Mouse (Mus musculus) inflammation-experienced regulatory T-cells, adult 6 months (primary cell): Measurements from ENCODE around the gene Zfr2. TPM values are rescaled to one million over a fixed set of nuclear protein-coding genes. Genes with fewer than 3 reads are reported as not detected.

Experiments
- ATAC-seq: one replicate; pipeline ENCODE4 v1.8.0; 2017
- polyA plus RNA-seq, 3 experiments: library from polyadenylated mRNA; unstranded; fragments of 100-300 nt; shearing (Covaris generic); gene quantifications; one replicate each; pipeline ENCODE4 v1.2.1; 2017

Gene Zfr2
- polyA plus RNA-seq, 3 experiments from 2014 or later = 0.20 to 1.0 (median 0.37) TPM

DNA sequence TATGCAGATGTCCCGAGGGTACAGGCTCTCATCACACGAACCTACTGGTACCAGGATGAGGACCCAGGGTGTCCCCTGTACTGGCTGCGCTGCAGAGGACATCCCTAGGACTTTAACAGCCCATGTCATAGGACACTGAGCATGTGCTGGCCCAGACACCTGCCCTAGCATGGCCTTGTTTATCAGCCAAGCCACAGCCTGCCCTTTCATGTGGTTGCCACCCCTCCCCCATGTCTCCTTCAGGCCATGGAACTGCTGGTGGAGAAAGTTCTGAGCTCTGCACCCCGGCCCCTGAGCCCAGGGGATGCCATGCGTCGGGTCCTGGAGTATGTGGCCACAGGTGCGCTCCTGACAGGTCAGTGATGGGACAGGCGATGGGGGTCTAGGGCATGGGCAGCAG is 16.5 kb downstream of the Zfr2 start:
- no peak for ATAC-seq

DNA sequence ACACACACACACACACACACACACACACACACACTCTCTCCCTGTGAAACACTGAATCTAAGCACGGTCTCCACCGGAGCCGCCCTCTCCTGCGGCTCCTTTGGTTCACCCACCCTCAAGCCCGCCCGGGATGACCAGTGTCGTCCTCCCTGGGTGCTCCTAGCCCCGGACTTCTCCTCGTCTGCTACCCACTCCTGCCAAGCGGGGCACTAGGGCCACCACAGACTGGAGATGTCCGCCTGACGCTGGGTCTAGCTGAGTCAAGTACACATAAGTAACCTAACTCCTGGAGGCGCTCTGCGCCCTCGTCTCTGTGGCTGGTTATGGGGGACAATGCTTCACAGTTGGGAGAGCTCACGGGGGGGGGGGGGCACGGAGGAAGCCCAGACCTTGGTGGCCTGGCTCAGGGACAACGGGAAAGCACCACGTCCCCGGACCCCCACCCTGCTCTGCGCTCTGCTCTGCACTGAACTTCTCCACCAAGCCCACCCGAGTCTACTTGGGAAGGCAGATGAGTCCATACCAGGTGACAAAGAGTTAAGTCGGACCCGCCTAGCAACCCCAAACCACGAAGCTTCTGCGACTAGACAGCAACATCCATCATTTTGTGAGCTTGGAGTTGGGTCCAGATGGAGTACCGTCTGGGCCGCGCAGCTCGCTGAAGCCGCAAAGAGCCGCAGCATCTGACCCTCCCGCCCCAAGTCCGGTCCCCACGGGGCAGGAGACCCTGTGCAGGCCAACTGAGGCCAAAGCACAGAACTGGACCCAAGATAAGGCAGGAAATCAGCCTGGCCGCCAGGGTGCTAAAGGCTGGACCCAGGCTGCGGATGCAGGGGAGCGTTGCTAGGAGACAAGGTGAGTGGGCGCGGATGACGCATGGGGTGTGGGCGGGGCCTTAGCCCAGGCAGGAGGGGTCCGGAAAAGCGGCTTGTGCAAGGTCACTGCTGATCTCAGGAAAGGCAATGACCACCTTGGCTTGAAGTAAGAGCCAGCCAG is 19.8 kb downstream of the Zfr2 start, which contains the start of gene Matk:
Gene Matk (plus strand): TSS at position 512 of the 996 bp plus-strand sequence.
- ATAC-seq = peak; percentile 69

DNA sequence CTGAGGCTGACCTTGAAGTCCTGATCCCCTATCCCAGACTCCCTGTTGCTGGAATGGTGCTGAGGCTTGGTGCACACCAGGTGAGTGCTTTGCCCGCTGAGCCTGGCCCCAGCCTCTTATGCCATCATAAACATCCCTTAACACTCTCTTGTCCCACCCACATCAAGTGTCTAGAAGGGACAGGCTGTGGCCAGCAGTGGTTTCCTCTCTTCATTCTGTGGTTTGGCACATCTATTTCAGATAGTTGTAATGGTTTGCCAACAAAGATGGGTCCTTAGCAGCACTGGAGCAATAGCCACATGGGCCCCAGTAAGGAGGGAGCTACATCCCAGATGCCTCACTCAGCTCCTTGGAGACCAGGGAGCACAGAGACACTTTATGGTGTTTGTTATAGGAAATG is 21.9 kb downstream of the Zfr2 start:
- ATAC-seq = no peak

DNA sequence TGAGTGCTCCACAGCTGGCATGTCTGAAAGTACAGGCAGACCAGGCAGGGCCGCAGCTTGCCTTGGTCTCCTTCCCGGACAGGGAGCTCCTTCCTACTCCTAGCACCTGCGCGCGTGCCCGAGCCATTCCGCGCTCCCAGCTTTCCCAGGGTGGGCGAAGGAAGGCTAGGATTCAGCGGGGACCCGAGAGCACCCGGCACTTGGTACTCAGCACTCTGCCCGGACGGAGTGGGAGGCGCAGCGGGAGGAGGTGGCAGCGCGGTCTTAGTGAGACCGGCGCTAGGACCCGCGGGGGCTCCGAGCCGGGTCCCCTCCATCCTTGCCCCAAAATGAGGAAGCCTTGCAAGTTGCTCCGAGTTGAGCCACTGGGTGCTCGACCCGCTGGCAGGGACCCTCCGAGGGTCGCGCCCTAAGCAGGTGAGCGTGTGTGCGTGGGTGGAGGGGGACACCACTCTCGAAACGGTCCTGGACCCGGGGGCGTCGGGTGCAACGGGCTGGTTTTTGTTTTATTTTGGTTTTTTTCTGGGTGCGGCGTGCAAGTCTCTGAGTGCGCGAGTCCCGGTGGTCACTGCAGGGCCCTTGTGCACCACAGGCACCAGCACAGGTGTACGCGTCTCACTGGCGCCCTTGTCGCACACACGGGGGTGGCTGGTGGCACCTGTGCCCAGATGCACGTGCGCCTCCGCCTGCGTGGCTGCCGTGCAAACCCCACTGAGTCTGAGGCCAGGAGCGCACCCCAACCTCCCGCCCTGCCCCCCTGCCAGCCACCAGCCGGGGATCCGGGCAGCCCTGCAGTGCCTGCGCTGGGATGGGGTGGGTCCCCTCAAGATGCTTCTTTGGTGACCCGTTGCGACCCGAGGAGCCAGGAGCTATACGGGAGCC is 24.4 kb downstream of the Zfr2 start:
- peak; percentile 53 for ATAC-seq

DNA sequence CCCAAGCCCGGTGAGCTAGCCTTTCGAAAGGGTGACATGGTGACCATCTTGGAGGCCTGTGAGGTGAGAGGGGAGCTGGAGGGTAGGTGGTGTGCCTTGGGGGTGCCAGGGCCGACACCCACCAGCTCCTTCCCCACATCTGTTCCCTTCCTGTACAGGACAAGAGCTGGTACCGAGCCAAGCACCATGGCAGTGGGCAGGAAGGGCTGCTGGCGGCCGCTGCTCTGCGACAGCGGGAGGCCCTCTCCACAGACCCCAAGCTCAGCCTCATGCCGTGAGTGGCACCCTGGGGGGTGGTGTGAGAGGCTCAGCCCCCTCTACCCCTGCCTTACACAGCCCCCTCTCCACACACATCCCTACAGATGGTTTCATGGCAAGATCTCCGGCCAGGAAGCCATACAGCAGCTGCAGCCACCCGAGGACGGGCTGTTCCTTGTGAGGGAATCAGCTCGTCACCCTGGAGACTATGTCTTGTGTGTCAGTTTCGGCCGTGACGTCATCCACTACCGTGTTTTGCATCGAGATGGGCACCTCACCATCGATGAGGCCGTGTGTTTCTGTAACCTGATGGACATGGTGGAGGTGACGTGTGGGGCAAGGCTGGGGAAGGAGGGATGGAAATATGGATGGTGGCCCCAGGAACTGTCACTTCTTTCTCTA is 26.4 kb downstream of the Zfr2 start:
- ATAC-seq = no peak

DNA sequence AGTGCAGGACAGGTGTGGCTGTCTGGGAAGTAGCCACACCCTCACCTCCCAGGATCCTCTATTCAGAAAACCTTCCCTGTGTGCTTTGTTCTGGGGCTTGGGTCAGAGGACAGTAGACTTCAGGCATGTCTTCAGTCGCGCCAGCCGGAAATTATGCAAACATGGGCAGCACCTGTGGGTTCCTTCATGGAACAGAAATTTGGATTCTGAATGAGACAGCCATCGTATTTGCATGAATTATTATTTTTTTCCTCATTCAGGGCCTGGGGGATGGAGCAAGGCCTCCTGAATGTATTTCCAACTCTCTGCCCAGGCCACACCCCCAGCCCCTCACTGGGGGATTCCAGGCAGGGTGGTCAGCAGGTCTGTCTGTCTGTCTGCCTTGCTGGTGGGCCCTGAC is 28.1 kb downstream of the Zfr2 start:
- no peak for ATAC-seq

DNA sequence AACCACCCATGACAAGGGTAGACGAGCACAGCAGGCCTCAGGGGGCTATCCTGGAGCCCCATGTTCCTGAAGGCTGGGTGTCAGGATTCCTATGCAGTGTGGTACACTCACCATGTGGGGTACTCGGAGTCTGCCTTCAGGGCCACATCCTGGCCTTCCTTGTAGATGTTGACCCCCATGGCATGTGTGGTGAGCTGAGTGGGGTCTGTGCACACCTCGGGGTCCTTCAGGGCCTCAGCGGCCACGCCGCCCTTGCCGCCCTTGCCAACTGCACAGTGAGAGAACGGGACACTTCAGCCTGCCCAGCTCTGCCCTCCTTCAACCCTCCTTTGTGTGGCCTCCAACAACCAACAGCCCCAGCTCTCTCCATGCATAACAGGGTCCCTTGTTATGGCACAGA is 32.6 kb downstream of the Zfr2 start:
- ATAC-seq = no peak

DNA sequence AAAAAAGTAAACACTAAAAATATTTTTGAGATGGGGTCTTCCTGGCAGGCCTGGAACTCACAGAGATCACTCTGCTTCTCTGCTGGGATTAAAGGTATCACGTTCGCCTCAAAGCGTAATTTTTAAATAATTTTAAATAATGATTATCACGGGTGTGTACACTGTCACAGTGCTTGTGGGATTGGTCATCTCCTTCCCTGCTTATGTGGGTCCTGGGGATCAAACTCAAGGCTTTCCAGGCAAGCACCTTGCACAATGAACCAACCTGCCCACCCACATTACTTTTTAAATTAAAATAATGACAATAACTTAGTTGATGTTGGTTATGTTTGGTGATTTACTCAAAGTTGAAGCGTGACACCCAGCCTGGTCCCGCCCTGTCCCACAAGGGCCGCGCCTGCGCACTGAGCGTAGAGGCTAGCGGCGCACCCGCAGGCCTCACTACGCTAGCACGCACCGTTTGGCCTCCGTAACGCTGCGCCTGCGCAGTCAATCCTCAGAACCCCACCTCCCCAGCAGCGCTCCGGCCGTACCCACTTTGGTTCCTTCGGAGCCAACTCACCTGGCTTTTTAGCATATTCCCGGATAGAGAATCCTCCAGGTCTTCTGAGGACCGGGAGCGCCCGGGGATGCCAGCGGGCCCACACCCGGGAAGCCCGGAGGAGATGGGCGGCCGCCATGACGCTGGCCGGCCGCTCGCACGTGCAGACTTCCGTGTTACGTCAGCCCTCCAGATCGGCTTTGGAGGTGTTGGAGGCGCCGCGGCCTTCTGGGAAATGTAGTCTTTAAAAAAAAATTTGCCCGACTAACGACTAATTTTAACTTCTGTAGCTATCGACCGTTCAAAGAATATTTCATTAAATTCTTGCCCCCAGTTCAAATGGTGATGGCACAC is 33.5 kb downstream of the Zfr2 start, which contains the start of the genes Mrpl54 and Apba3:
Gene Mrpl54 (minus strand): TSS at position 724 of the 895 bp plus-strand sequence.
Gene Apba3 (plus strand): TSS at position 750 of the 895 bp plus-strand sequence.
- ATAC-seq = peak; percentile 87

DNA sequence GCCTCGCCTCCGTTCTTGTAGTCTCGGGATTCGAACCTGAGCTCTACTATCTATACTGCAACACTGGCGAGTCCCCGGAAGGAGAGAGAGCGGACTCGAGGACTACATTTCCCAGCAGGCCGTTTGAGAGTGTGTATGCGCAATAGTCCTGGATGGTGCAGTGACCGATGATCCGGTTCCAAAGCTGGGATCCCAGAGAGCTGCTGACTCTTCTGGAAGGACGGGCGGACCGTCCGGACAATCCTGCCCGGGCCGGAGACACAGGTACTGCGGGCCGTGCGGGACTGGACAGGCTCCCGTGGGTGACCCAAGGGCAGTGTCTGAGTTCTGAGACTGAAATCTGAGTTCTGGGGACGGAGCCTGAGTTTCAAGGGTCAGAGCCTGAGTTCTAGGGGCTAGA is 35.1 kb downstream of the Zfr2 start:
- ATAC-seq = peak; percentile 68

DNA sequence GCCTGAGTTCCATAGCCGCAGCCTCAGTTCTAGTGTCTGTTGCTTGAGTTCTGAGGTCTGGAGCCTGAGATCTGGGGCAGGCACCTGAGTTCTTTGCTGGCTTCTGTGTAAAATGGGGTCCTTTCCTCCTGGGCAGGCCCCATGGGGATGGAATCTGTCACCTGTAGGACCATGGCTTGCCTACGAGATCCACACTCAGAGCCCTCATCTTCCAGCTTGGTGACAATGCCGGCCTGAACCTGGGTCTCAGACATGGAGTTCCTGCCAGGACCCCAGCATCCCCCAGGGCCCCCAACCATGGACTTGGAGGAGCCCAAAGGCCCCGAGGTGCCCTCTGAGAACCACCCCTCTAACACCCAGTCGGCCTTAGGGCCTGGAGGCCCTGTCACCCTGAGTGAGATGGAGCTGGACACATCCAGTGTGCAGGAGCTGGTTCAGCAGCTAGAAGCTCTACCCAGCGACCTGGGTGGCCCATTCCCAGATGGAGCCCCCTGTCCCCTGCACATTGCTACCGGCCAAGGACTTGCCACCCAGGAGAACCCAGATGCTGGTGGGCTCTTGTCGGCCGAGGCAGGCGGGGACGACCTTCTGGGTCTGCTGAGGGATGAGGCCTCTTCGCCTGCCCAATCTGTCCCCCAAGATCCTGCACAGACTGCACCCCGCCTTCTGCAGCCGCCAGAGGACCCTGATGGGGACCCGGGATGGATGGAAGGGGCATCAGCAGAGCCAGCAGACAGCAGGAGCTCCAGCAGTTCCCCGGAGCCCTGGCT is 35.9 kb downstream of the Zfr2 start:
- no peak for ATAC-seq

DNA sequence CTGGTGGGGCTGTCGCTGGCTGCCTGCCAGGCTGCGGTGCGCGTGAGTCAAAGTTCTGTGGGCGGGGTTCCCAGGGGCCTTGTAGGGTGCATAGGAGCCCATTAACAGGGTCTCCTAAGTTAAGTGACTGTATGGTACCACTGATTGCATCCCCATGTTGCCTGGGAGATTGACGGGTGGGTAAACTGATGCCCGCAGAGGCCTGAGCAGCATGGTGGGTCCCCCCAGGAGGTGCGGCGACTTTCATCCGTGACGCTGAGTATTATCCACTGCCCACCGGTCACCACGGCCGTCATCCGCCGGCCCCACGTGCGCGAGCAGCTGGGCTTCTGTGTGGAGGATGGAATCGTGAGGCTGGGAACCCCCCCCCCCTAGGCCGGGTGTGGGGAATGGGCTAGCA is 39.4 kb downstream of the Zfr2 start:
- ATAC-seq = no peak

DNA sequence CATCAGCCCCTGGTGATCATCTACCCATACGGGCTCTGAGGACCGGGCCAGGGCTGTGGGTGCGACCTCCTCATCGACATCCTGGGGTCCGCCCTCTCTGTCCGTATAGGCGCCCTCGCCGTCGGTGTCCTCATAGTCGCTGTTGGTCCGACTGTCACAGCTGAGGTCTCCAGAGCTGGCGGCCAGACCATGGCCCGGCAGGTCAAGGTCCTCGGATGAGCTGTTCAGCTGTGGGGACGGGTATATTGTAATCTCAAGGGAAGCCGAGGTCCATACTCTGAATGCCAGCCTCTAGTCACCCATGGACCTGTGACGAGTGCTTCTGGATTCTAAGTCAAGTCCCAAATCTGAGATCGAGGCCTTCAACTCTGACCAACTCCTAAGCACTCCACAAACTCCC is 40.9 kb downstream of the Zfr2 start:
- no peak for ATAC-seq

DNA sequence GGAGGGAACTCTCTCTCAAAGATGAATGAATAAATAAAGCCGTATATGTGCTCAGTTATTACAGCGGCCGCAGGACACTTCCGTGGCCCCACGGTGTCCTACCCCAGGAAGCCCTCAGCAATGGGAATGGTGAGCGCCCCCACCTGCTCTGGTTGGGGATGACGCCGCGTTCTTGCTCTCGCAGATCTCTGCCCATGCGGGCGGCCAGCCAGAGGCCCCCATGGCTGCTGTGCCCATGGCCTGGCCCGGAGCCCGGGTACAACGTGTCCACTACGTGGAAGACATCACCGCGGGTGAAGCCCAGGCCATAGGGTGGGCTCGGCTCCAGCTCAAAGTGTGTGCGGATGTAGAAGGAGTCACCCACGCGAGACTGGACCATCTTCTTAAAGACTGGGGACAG is 44.7 kb downstream of the Zfr2 start:
- no peak for ATAC-seq

DNA sequence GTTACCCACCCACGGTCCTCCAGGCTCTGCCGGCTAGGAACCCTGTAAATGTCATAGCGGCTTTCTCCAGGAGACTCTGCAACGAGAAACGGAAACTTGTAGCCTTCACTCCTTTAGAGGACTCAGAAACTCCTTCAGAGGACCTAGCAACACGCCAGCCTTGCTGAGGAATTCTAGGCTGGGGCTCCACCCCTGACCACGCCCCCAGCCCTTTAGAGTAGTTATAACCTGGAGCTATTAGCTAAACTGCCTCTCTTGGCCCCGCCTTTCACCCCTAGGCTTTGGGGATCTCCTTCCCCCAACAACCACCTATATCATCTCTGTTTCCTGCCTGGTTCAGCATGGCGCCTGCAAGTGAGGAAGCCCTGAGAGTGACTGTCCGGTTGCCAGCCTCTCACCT is 46.5 kb downstream of the Zfr2 start:
- ATAC-seq = no peak

DNA sequence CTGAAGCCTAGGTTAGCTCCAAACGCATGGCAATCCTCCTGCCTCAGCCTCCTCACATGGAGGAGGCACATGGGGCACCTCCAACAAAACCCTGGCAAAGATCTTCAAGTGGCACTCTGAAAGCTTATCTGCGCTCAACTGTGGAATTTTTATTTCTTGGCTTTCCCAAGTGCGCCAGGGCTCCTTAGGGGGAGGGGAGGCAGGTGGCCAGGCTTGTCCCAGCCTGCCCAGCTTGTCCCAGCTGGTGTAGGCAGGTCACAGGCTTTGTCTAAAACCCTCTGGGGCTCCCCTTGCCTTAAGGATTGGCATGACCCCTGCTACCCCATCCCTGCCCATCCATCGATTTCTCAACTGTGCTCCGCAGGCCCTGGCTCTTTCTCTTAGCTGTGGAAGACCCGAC is 51.2 kb downstream of the Zfr2 start:
- no peak for ATAC-seq

DNA sequence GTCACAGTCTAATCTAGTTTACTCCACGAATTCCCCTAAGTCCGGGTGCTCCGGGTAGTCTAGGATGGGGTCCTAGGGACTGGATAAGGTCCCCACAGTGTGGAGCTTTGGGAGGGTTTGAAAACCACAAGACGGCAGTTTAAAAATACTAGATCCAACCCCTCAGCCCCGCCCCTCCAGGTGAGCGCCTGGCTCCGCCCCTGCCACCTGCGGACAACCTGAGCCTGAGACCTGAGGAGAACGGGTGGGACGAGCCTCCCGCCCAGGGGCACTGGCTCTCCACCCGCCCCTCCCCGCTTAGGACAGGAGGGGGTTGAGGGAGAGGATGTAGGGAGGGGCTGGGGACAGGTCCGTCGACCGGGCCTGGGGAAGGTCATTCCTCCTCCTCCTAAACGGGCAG is 51.8 kb downstream of the Zfr2 start:
- no peak for ATAC-seq

DNA sequence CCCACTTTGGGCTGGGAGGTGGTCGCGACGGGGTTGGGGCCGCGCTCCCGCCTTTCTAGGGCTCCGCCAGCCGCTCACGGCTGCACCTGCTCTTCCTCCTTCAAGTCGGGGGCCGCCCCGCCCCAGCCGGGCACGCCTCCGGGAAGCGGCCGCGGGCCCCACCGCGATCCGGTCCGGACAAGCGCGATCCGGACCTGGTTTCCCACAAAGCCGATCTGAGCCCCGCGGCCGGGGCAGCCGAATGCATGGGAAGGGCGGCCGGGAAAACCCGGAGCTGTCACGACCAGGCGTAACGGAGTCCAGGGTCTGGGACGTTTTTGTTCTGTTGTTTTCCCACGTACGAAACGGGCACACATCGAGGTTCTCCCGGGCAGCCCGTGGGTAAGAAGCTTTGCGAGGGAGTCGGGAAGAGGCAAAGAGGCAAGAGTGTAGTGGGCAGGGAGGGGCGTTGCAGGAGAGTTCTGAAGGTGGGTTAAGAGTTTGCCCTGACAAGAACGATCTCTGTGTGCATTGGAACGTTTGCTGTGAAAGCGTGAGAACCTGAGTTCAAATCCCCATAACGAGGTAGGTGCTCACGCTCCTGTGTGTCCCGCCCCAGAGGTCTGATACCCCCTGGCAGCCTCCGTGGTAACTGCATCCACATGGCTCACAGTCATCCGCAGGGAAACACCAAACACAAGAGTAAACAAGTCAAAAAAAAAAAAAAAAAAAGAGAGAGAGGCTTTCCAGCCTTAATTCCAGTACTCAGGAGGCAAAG is 52.9 kb downstream of the Zfr2 start:
- peak; percentile 93 for ATAC-seq

DNA sequence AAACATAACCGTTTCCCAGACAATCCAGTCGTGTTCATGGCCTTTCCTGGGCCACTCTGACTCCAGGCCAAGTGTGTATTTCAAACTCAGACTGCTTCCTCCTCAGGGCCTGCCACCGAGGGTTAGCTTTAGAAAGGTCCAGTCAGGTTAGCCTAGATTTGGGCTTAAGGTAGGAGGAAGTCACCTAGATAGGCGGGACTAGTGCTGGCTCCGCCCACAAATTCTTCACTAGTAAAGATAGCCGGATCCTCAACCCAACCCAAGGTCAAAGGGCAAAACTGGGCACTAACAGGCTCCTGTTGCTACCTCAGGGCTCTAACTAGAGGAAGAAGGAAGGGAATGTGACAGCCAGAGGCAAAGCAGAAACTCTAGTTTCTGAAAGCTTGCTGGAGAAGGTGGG is 53.6 kb downstream of the Zfr2 start:
- no peak for ATAC-seq

DNA sequence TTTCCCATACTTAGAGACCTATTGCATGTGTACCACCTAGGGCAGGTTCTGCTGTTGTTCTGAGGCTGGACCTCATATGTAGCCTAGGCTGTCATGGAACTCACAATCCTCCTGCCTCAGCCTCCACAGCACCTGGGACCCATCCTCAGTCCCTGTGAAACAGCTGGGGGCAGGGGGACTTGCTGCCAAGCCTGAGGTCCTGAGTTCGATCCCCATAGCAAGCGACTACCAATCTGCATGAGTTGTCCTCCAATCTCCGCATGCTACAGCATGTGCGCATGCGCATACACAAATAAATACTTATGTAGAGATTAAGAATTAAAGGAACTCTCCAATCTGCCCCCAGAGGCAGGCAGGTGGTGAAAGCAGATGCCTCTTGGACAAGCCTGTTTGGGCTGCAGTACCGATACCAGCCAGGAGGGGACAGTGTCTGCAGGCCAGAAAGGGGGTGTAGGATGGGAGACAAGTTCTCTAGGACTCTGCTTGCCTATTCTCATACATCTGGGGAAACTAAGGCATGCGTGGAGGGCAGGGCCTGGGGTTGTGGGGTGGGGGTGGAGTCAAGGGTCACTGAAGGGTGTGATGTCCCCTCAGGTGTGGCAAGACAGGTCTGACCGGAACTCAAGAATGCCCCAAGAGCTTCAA is 54.7 kb downstream of the Zfr2 start:
- no peak for ATAC-seq
